ENCODE assay signal across 25 mouse cellular contexts in genomic region chr13:29775603-29776230, GRCm38 (mm10).
A peak's percentile ranks its signal among the peaks of the same experiment; 100 is the strongest.
DNase-seq lines count a peak whose midpoint lies in the region; ATAC-seq lines count a peak whose summit lies in the region.
"Had no signal": no experiment of that assay in that cellular context is flagged by ENCODE, and none has a peak within 500 bp of the region (broad histone marks: within the 10 kb centered on the region; RNA-seq: fewer than 3 reads in every experiment).

No protein-coding gene starts in this region.

- H3K4me3 ChIP-seq in kidney, embryonic 16.5 days (ENCODE audit: low read length): no peak overlapping the region
- no peak overlapping the region for H3K4me3 ChIP-seq in kidney, embryonic 14.5 days (ENCODE audit: low read length)
- no peak overlapping the region for H3K4me3 ChIP-seq in embryonic facial prominence, embryonic 11.5 days (ENCODE audit: low read depth, low read length)
- no peak overlapping the region for H3K4me3 ChIP-seq in limb, embryonic 12.5 days (replicated peaks)
- H3K4me3 ChIP-seq: embryonic facial prominence, embryonic 15.5 days; heart, embryonic 12.5 days; liver, embryonic 13.5 days; lung, embryonic 15.5 days; midbrain, embryonic 12.5 days had no signal

- no peak overlapping the region for H3K9ac ChIP-seq in kidney, embryonic 16.5 days (replicated peaks; ENCODE audit: low read length)
- H3K9ac ChIP-seq in kidney, embryonic 14.5 days (ENCODE audit: low read depth, low read length): no peak overlapping the region
- no peak overlapping the region for H3K9ac ChIP-seq in embryonic facial prominence, embryonic 11.5 days (replicated peaks; ENCODE audit: low read length)
- no peak overlapping the region for H3K9ac ChIP-seq in limb, embryonic 12.5 days (replicated peaks)
- H3K9ac ChIP-seq: embryonic facial prominence, embryonic 15.5 days; heart, embryonic 12.5 days; liver, embryonic 13.5 days; lung, embryonic 15.5 days; midbrain, embryonic 12.5 days had no signal

- no peaks in the 10 kb centered on the region for H3K36me3 ChIP-seq in kidney, embryonic 16.5 days (ENCODE audit: insufficient read depth, low read length)
- H3K36me3 ChIP-seq in kidney, embryonic 14.5 days (ENCODE audit: control insufficient read depth, insufficient read depth, low read length): no peaks in the 10 kb centered on the region
- H3K36me3 ChIP-seq in embryonic facial prominence, embryonic 11.5 days (replicated peaks; ENCODE audit: control insufficient read depth, insufficient read depth, low read depth, low read length): no peaks in the 10 kb centered on the region
- no peaks in the 10 kb centered on the region for H3K36me3 ChIP-seq in limb, embryonic 12.5 days
- H3K36me3 ChIP-seq: embryonic facial prominence, embryonic 15.5 days; liver, embryonic 13.5 days; lung, embryonic 15.5 days; midbrain, embryonic 12.5 days had no signal

- WGBS in kidney, embryonic 16.5 days: 52% methylated on average over 8 of the region's 8 CpGs
- WGBS in kidney, embryonic 14.5 days: 54% methylated on average over 8 of the region's 8 CpGs
- 63% methylated on average over 8 of the region's 8 CpGs for WGBS in embryonic facial prominence, embryonic 11.5 days
- 46% methylated on average over 8 of the region's 8 CpGs for WGBS in limb, embryonic 12.5 days

- no peaks in the 10 kb centered on the region for H3K27me3 ChIP-seq in kidney, embryonic 16.5 days (ENCODE audit: insufficient read depth, low read length)
- H3K27me3 ChIP-seq in kidney, embryonic 14.5 days (ENCODE audit: control insufficient read depth, insufficient read depth, low read length): no peaks in the 10 kb centered on the region
- H3K27me3 ChIP-seq in embryonic facial prominence, embryonic 11.5 days (ENCODE audit: control insufficient read depth, insufficient read depth, low read length): no peaks in the 10 kb centered on the region
- H3K27me3 ChIP-seq in limb, embryonic 12.5 days: no peaks in the 10 kb centered on the region
- H3K27me3 ChIP-seq: embryonic facial prominence, embryonic 15.5 days; heart, embryonic 12.5 days; liver, embryonic 13.5 days; lung, embryonic 15.5 days; midbrain, embryonic 12.5 days had no signal

- no peak overlapping the region for H3K4me2 ChIP-seq in kidney, embryonic 16.5 days (replicated peaks; ENCODE audit: low read depth, low read length)
- no peak overlapping the region for H3K4me2 ChIP-seq in kidney, embryonic 14.5 days (replicated peaks; ENCODE audit: low read depth, low read length)
- no peak overlapping the region for H3K4me2 ChIP-seq in embryonic facial prominence, embryonic 11.5 days (ENCODE audit: low read depth, low read length)
- H3K4me2 ChIP-seq in limb, embryonic 12.5 days: no peak overlapping the region
- H3K4me2 ChIP-seq: embryonic facial prominence, embryonic 15.5 days; heart, embryonic 12.5 days; liver, embryonic 13.5 days; lung, embryonic 15.5 days; midbrain, embryonic 12.5 days had no signal

- peaks cover 26% of the 10 kb centered on the region for H3K4me1 ChIP-seq in kidney, embryonic 16.5 days (ENCODE audit: insufficient read depth, low read length)
- peaks cover 7% of the 10 kb centered on the region for H3K4me1 ChIP-seq in kidney, embryonic 14.5 days (ENCODE audit: control insufficient read depth, insufficient read depth, low read length)
- H3K4me1 ChIP-seq in embryonic facial prominence, embryonic 11.5 days (ENCODE audit: control insufficient read depth, insufficient read depth, low read length): peaks cover 3% of the 10 kb centered on the region
- H3K4me1 ChIP-seq in limb, embryonic 12.5 days (replicated peaks): peaks cover 20% of the 10 kb centered on the region
- H3K4me1 ChIP-seq: embryonic facial prominence, embryonic 15.5 days had no signal

- DNase-seq in embryo, embryonic 10.5 days (ENCODE audit: low spot score): peak; percentile 68
- peak; percentile 39 for DNase-seq in embryonic facial prominence, embryonic 11.5 days (ENCODE audit: low spot score)
- DNase-seq in urinary bladder, postnatal 25 days (ENCODE audit: low spot score): no peak
- DNase-seq in Muller cell, postnatal 12 days (ENCODE audit: inconsistent ontology term): no peak
- DNase-seq: B cell, adult 2 months; cerebellum, adult 18-20 months; cerebellum, postnatal 36 days; heart, postnatal 14 days; kidney, adult 2 months; kidney, postnatal 4 days; layer of hippocampus, adult 9-11 months; left cerebral cortex, postnatal 4 days; liver, embryonic 13.5 days; right cerebral cortex, postnatal 4 days had no signal

- H3K27ac ChIP-seq in kidney, embryonic 16.5 days (ENCODE audit: low read length): no peak overlapping the region
- H3K27ac ChIP-seq in kidney, embryonic 14.5 days (ENCODE audit: low read depth, low read length): no peak overlapping the region
- no peak overlapping the region for H3K27ac ChIP-seq in embryonic facial prominence, embryonic 11.5 days (replicated peaks; ENCODE audit: low read depth, low read length)
- H3K27ac ChIP-seq in limb, embryonic 12.5 days: peak overlapping the region; percentile 56
- H3K27ac ChIP-seq: embryonic facial prominence, embryonic 15.5 days; liver, embryonic 13.5 days; lung, embryonic 15.5 days; macrophage; midbrain, embryonic 12.5 days had no signal

- ATAC-seq in kidney, embryonic 16.5 days (ENCODE audit: low FRiP score, low TSS enrichment): peak; percentile 70
- no peak for ATAC-seq in kidney, embryonic 14.5 days (ENCODE audit: low FRiP score, low TSS enrichment)
- ATAC-seq in embryonic facial prominence, embryonic 11.5 days (replicated peaks; ENCODE audit: insufficient number of reproducible peaks, low FRiP score, low TSS enrichment, low read depth): peak; percentile 68; the same call in 1 of the 2 replicates
- peak; percentile 71; the same call in 1 of the 2 replicates for ATAC-seq in limb, embryonic 12.5 days (ENCODE audit: insufficient number of reproducible peaks, insufficient read depth, low FRiP score, low TSS enrichment, low read depth)
- no peak for ATAC-seq in activated CD4-positive, CD25-positive, alpha-beta regulatory T cell, adult 4 months
- ATAC-seq: forebrain, embryonic 16.5 days; inflammation-experienced regulatory T-cells, adult 6 months had no signal

- H3K9me3 ChIP-seq in kidney, embryonic 16.5 days (ENCODE audit: low read length): no peaks in the 10 kb centered on the region
- H3K9me3 ChIP-seq in kidney, embryonic 14.5 days (ENCODE audit: control insufficient read depth, low read length): no peaks in the 10 kb centered on the region
- no peaks in the 10 kb centered on the region for H3K9me3 ChIP-seq in embryonic facial prominence, embryonic 11.5 days (replicated peaks; ENCODE audit: control insufficient read depth, low read length)
- H3K9me3 ChIP-seq in limb, embryonic 12.5 days: no peaks in the 10 kb centered on the region
- H3K9me3 ChIP-seq: embryonic facial prominence, embryonic 15.5 days; heart, embryonic 12.5 days; liver, embryonic 13.5 days; lung, embryonic 15.5 days; midbrain, embryonic 12.5 days had no signal

Comparison
In these comparisons a context has a peak if more than half of its experiments do, and no peak if none do; other contexts are left out.
1. ATAC-seq: peak in kidney, embryonic 16.5 days (single experiment), embryonic facial prominence, embryonic 11.5 days (single experiment) and limb, embryonic 12.5 days (single experiment); none in kidney, embryonic 14.5 days (single experiment) and activated CD4-positive, CD25-positive, alpha-beta regulatory T cell, adult 4 months (single experiment).
2. DNase-seq: peak in embryo, embryonic 10.5 days (single experiment) and embryonic facial prominence, embryonic 11.5 days (single experiment); none in urinary bladder, postnatal 25 days (single experiment) and Muller cell, postnatal 12 days (single experiment).